Mouse (Mus musculus) limb, embryonic 14.5 days (tissue): ENCODE measurements at regions not wholly inside any gene's neighbourhood (a gene's known extent, or its start where the extent isn't known, plus 50 kb on each side); places are given as distances from the start of the nearest gene placed in this dataset.

ENCODE experiments used
- ATAC-seq: fragments of 200-750 bp; cut with Nextera tagmentation; 2 replicates; pipeline ENCODE4 v1.8.0; 2017; ENCODE audit warnings: low read depth, moderate number of reproducible peaks, moderate TSS enrichment; ENCODE audit not compliant: low FRiP score
- DNase-seq: peaks from one replicate; pipeline ENCODE4 v3.0.0-alpha.2; 2015; ENCODE audit warnings: low spot score
- H3K27ac ChIP-seq: fragments of 300-500 bp; sonication (generic); replicated peaks from 2 replicates; pipeline ENCODE4 v1.5.1; 2014; ENCODE audit warnings: low read depth, mild to moderate bottlenecking, low read length, moderate library complexity, mixed read lengths
- H3K27me3 ChIP-seq: fragments of 300-500 bp; sonication (generic); 2 replicates; pipeline ENCODE4 v1.6.1; 2014; ENCODE audit warnings: low read length, mixed read lengths; ENCODE audit not compliant: control insufficient read depth, insufficient read depth
- H3K36me3 ChIP-seq: fragments of 300-500 bp; sonication (generic); 2 replicates; pipeline ENCODE4 v1.6.1; 2014; ENCODE audit warnings: mild to moderate bottlenecking, low read length, moderate library complexity, mixed read lengths; ENCODE audit not compliant: control insufficient read depth, insufficient read depth
- H3K4me1 ChIP-seq: fragments of 300-500 bp; sonication (generic); 2 replicates; pipeline ENCODE4 v1.6.1; 2014; ENCODE audit warnings: antibody characterized with exemption, low read length, mixed read lengths; ENCODE audit not compliant: control insufficient read depth, insufficient read depth
- H3K4me2 ChIP-seq: fragments of 300-500 bp; sonication (generic); replicated peaks from 2 replicates; pipeline ENCODE4 v1.6.1; 2014; ENCODE audit warnings: low read depth, mild to moderate bottlenecking, low read length, moderate library complexity; ENCODE audit not compliant: severe bottlenecking
- H3K4me3 ChIP-seq: fragments of 300-500 bp; sonication (generic); replicated peaks from 2 replicates; pipeline ENCODE4 v1.5.1; 2014; ENCODE audit warnings: low read length
- H3K9ac ChIP-seq: fragments of 300-500 bp; sonication (generic); 2 replicates; pipeline ENCODE4 v1.6.1; 2014; ENCODE audit warnings: mild to moderate bottlenecking, low read depth, low read length, moderate library complexity; ENCODE audit not compliant: severe bottlenecking
- H3K9me3 ChIP-seq: fragments of 300-500 bp; sonication (generic); 2 replicates; pipeline ENCODE4 v1.6.1; 2016; ENCODE audit warnings: low read length; ENCODE audit not compliant: control insufficient read depth
- POLR2A ChIP-seq: fragments of 200-500 bp; IDR thresholded peaks from 2 replicates; pipeline ENCODE4 v1.8.0; 2012; ENCODE audit warnings: inconsistent platforms, mild to moderate bottlenecking, moderate library complexity, borderline replicate concordance; ENCODE audit not compliant: insufficient read depth, insufficient read length; ENCODE audit errors: extremely low read depth
- WGBS: fragments of 180-500 bp; shearing (Covaris S2); extraction: QIAGEN DNeasy Blood & Tissue Kit; methylation state at CpG from one replicate; pipeline ENCODE4 v1.1.7; 2014; 5-methylcytosine and 5-hydroxymethylcytosine counted together

GRCm38 (mm10) chr13:54879325-54879724, 69.9 kb upstream of the Unc5a start:
- ATAC-seq (no peak), DNase-seq (no peak)
- H3K36me3 ChIP-seq, result no peaks in the 10 kb centered on the region
- H3K9me3 ChIP-seq, result no peaks in the 10 kb centered on the region
- H3K4me1 ChIP-seq, result peaks cover 2% of the 10 kb centered on the region
- H3K9ac ChIP-seq, result no peak overlapping the region
- H3K27me3 ChIP-seq, result peaks cover 21% of the 10 kb centered on the region
- H3K27ac ChIP-seq, result no peak overlapping the region
- TF ChIP-seq POLR2A, result no peak
- H3K4me2 ChIP-seq, result no peak overlapping the region
- no peak overlapping the region for H3K4me3 ChIP-seq
- 76% methylated on average over 5 of the region's 5 CpGs for WGBS

- peaks cover 14% of the 10 kb centered on the region for H3K27me3 ChIP-seq
- no peak overlapping the region for H3K4me2 ChIP-seq
- no peak overlapping the region for H3K4me3 ChIP-seq
- no peaks in the 10 kb centered on the region for H3K9me3 ChIP-seq
- no peak overlapping the region for H3K27ac ChIP-seq
- H3K4me1 ChIP-seq, result peaks cover 11% of the 10 kb centered on the region
- WGBS, result 50% methylated on average over 2 of the region's 2 CpGs
- ATAC-seq (no peak), DNase-seq (no peak)
- H3K9ac ChIP-seq, result no peak overlapping the region
- TF ChIP-seq POLR2A, result no peak
- no peaks in the 10 kb centered on the region for H3K36me3 ChIP-seq
Measured at GRCm38 (mm10) chr13:54880204-54880603, 69.0 kb upstream of the Unc5a start.

- no peak for ATAC-seq
- H3K27ac ChIP-seq, result no peak overlapping the region
Measured at GRCm38 (mm10) chr13:54882781-54883180, 66.4 kb upstream of the Unc5a start.

GRCm38 (mm10) chr13:54883748-54884708, 65.2 kb upstream of the Unc5a start:
- Histone ChIP-seq H3K36me3 (no peaks in the 10 kb centered on the region), H3K4me3 (no peak overlapping the region), H3K4me1 (peaks cover 13% of the 10 kb centered on the region), H3K27me3 (no peaks in the 10 kb centered on the region), H3K9ac (no peak overlapping the region), H3K9me3 (no peaks in the 10 kb centered on the region), H3K27ac (no peak overlapping the region), H3K4me2 (no peak overlapping the region)
- WGBS, result 44% methylated on average over 17 of the region's 17 CpGs
- TF ChIP-seq POLR2A, result no peak
- peak; percentile 26 for DNase-seq
- ATAC-seq, result peak; percentile 45

More at GRCm38 (mm10) chr13:54882781-54883180, 66.4 kb upstream of the Unc5a start:
- Histone ChIP-seq H3K9ac (no peak overlapping the region), H3K4me3 (no peak overlapping the region), H3K9me3 (no peaks in the 10 kb centered on the region), H3K4me1 (peaks cover 13% of the 10 kb centered on the region), H3K27me3 (no peaks in the 10 kb centered on the region), H3K4me2 (no peak overlapping the region), H3K36me3 (no peaks in the 10 kb centered on the region)
- no peak for TF ChIP-seq POLR2A
- no peak for DNase-seq
- 50% methylated on average over 9 of the region's 9 CpGs for WGBS

GRCm38 (mm10) chr13:54884709-54885460, 64.3 kb upstream of the Unc5a start:
- H3K9me3 ChIP-seq, result no peaks in the 10 kb centered on the region
- no peaks in the 10 kb centered on the region for H3K36me3 ChIP-seq
- H3K27ac ChIP-seq, result no peak overlapping the region
- ATAC-seq (peak; percentile 80), DNase-seq (peak; percentile 66)
- TF ChIP-seq POLR2A, result no peak
- H3K4me2 ChIP-seq, result no peak overlapping the region
- H3K4me1 ChIP-seq, result peaks cover 13% of the 10 kb centered on the region
- H3K4me3 ChIP-seq, result no peak overlapping the region
- H3K27me3 ChIP-seq, result no peaks in the 10 kb centered on the region
- 20% methylated on average over 14 of the region's 14 CpGs for WGBS
- no peak overlapping the region for H3K9ac ChIP-seq
